Comparison of ENCODE assay signal across 9 mouse cellular contexts in genomic region chr5:27793923-27794322, GRCm38 (mm10). TPM values are rescaled to one million over a fixed set of nuclear protein-coding genes. Genes with fewer than 3 reads are reported as not detected.
DNase-seq lines count a peak whose midpoint lies in the region; ATAC-seq lines count a peak whose summit lies in the region.
"Had no signal": no experiment of that assay in that cellular context is flagged by ENCODE, and none has a peak within 500 bp of the region (broad histone marks: within the 10 kb centered on the region; RNA-seq: fewer than 3 reads in every experiment).

No protein-coding gene starts in this region.

- peak; percentile 65 to 84 for DNase-seq in heart, adult 18-20 months
- DNase-seq in R1 (ENCODE audit: low read depth, low spot score): peak; percentile 87
- peak; percentile 83 to 88 for DNase-seq in cerebellum, postnatal 14 days
- DNase-seq in gastrocnemius, postnatal 36 days: peak; percentile 25 to 28
- DNase-seq in layer of hippocampus, postnatal 10 days (ENCODE audit: low spot score in 2 of 2): peak; percentile 75 to 79
- peak; percentile 67 to 74 for DNase-seq in spleen, postnatal 36 days (ENCODE audit: low spot score in 2 of 2)

- intact Hi-C loops in gastrocnemius, postnatal 36 days (cut with DNase I): loop anchor here (10.0 kb wide), 1 partner anchor 271 kb away; no protein-coding TSS in a partner anchor

- H3K4me1 ChIP-seq in heart, embryonic 12.5 days (replicated peaks): peaks cover 22% of the 10 kb centered on the region

- H3K27ac ChIP-seq in heart, embryonic 12.5 days (ENCODE audit: poor library complexity, severe bottlenecking): no peak overlapping the region
- H3K27ac ChIP-seq: midbrain, embryonic 12.5 days had no signal

- WGBS in heart, embryonic 12.5 days: 14% methylated on average over 1 of the region's 1 CpGs

- H3K4me2 ChIP-seq in heart, embryonic 12.5 days: no peak overlapping the region
- H3K4me2 ChIP-seq: midbrain, embryonic 12.5 days had no signal

- no peak overlapping the region for H3K9ac ChIP-seq in heart, embryonic 12.5 days
- H3K9ac ChIP-seq: midbrain, embryonic 12.5 days had no signal

- H3K27me3 ChIP-seq in heart, embryonic 12.5 days (replicated peaks): no peaks in the 10 kb centered on the region
- H3K27me3 ChIP-seq: midbrain, embryonic 12.5 days had no signal

- H3K9me3 ChIP-seq in heart, embryonic 12.5 days (replicated peaks): no peaks in the 10 kb centered on the region
- H3K9me3 ChIP-seq: midbrain, embryonic 12.5 days had no signal

- ATAC-seq in heart, embryonic 12.5 days (ENCODE audit: insufficient number of reproducible peaks, low FRiP score): no peak
- peak; percentile 56 for ATAC-seq in megakaryocyte, adult 5-6 weeks (ENCODE audit: poor library complexity, severe bottlenecking)

- H3K4me3 ChIP-seq in heart, embryonic 12.5 days: no peak overlapping the region
- H3K4me3 ChIP-seq: midbrain, embryonic 12.5 days had no signal

- peaks cover 2% of the 10 kb centered on the region; the same call in 1 of the 2 replicates for H3K36me3 ChIP-seq in heart, embryonic 12.5 days

RNA-seq across cellular contexts. Expression of gene Paxip1, which starts 2.4 kb away (rescaled TPM):
- total RNA-seq in heart, adult 18-20 months (2021): 10 to 100 TPM; 13.6 to 16.1 TPM
- polyA plus RNA-seq in heart, embryonic 12.5 days (2016; fragmentation: Nextera tagmentation; extraction: Ambion mirVana): 26.2 and 34.1 TPM in 2 replicates
- total RNA-seq in gastrocnemius, postnatal 36 days (2021): 10 to 100 TPM in 1 of 2 experiments, 1 to 10 TPM in 1; 9.5 to 11.0 TPM
- total RNA-seq in layer of hippocampus, postnatal 10 days (2021): 10 to 100 TPM; 40.9 to 47.9 TPM
- 26.9 and 29.6 TPM in 2 replicates for total RNA-seq in megakaryocyte, adult 5-6 weeks (2015)
- 23.9 and 33.0 TPM in 2 replicates for total RNA-seq in megakaryocyte, adult 5-6 weeks (2017)

RNA-seq across cellular contexts. Expression of gene Htr5a, which starts 48.0 kb away (rescaled TPM):
- not detected for total RNA-seq in heart, adult 18-20 months (2021)
- not detected in 2 replicates for polyA plus RNA-seq in heart, embryonic 12.5 days (2016; fragmentation: Nextera tagmentation; extraction: Ambion mirVana)
- not detected for total RNA-seq in gastrocnemius, postnatal 36 days (2021)
- 1 to 10 TPM; 7.3 to 7.8 TPM for total RNA-seq in layer of hippocampus, postnatal 10 days (2021)
- total RNA-seq in megakaryocyte, adult 5-6 weeks (2015): not detected in 2 replicates
- not detected in 2 replicates for total RNA-seq in megakaryocyte, adult 5-6 weeks (2017)

Comparison
In these comparisons a context has a peak if more than half of its experiments do, and no peak if none do; other contexts are left out.
1. DNase-seq: peak in every context shown above with its lines; median percentile 87 in R1; 86 in cerebellum, postnatal 14 days; 77 in layer of hippocampus, postnatal 10 days; 74 in heart, adult 18-20 months; 70 in spleen, postnatal 36 days; 26 in gastrocnemius, postnatal 36 days.
2. RNA of gene Htr5a, which starts 48.0 kb away (total RNA-seq): 7.3 to 7.8 TPM in layer of hippocampus, postnatal 10 days; not detected in heart, adult 18-20 months, not detected in gastrocnemius, postnatal 36 days and not detected in megakaryocyte, adult 5-6 weeks; every median in the first group is over 4 times any median in the second.